In genomic region chr16:4974521-4974920, GRCm38 (mm10) we compare ENCODE assay signal across 34 mouse cellular contexts. TPM values are rescaled to one million over a fixed set of nuclear protein-coding genes. Genes with fewer than 3 reads are reported as not detected.
A peak's percentile ranks its signal among the peaks of the same experiment; 100 is the strongest.
DNase-seq lines count a peak whose midpoint lies in the region; ATAC-seq and TF ChIP-seq lines count a peak whose summit lies in the region.
"Had no signal": no experiment of that assay in that cellular context is flagged by ENCODE, and none has a peak within 500 bp of the region (broad histone marks: within the 10 kb centered on the region; RNA-seq: fewer than 3 reads in every experiment).

No protein-coding gene starts in this region.

- no peaks in the 10 kb centered on the region for H3K27me3 ChIP-seq in heart, embryonic 11.5 days (ENCODE audit: control insufficient read depth, insufficient read depth, low read length)
- H3K27me3 ChIP-seq: CH12.LX; embryonic facial prominence, embryonic 13.5 days; forebrain, embryonic 12.5 days; kidney, embryonic 15.5 days; midbrain, embryonic 12.5 days; Patski had no signal

- WGBS in heart, embryonic 11.5 days (ENCODE audit: insufficient replicate concordance): 79% methylated on average over 5 of the region's 5 CpGs

- H3K27ac ChIP-seq in heart, embryonic 11.5 days (ENCODE audit: low read depth, low read length): no peak overlapping the region
- H3K27ac ChIP-seq: embryonic facial prominence, embryonic 13.5 days; forebrain, embryonic 12.5 days; gastrocnemius, adult 2 months; hindbrain, postnatal 0 days; kidney, embryonic 15.5 days; left cerebral cortex, adult 2 months; liver, embryonic 13.5 days; midbrain, embryonic 12.5 days had no signal

- no peak for ATAC-seq in heart, embryonic 11.5 days (replicated peaks; ENCODE audit: insufficient number of reproducible peaks, low FRiP score, low TSS enrichment)
- ATAC-seq: hindbrain, postnatal 0 days; intestine, postnatal 0 days; Patski had no signal

- TF ChIP-seq CTCF in brain, embryonic 14.5 days (IDR thresholded peaks at IDR 0.05; ENCODE audit: borderline replicate concordance, extremely low read depth, insufficient read depth, insufficient read length): no peak

- H3K9me3 ChIP-seq in heart, embryonic 11.5 days (replicated peaks; ENCODE audit: control insufficient read depth, low read length): no peaks in the 10 kb centered on the region
- H3K9me3 ChIP-seq: embryonic facial prominence, embryonic 13.5 days; forebrain, embryonic 12.5 days; G1E; kidney, embryonic 15.5 days; liver, embryonic 13.5 days; midbrain, embryonic 12.5 days had no signal

- H3K4me2 ChIP-seq in heart, embryonic 11.5 days: no peak overlapping the region
- H3K4me2 ChIP-seq: embryonic facial prominence, embryonic 13.5 days; forebrain, embryonic 12.5 days; kidney, embryonic 15.5 days; liver, embryonic 13.5 days; midbrain, embryonic 12.5 days had no signal

- DNase-seq in layer of hippocampus, adult 9-11 months: peak; percentile 65
- DNase-seq in layer of hippocampus, adult 8-10 months (ENCODE audit: low spot score in 2 of 2): no peak
- peak; percentile 11 for DNase-seq in brain, embryonic 14.5 days (ENCODE audit: low read depth)
- peak; percentile 42 for DNase-seq in cerebellum, adult 8-10 months
- DNase-seq in thymus, postnatal 10 days (ENCODE audit: low spot score in 2 of 2): peak; percentile 25 to 31
- no peak for DNase-seq in embryo, embryonic 11 days
- DNase-seq: adrenal gland, adult 2 months; B cell, adult 2 months; gastrocnemius, adult 2 months; heart, postnatal 4 days; kidney, postnatal 4 days; liver, embryonic 13.5 days; lung, adult 2 months; lung, postnatal 14 days; right cerebral cortex, postnatal 14 days had no signal

- no peak overlapping the region for H3K4me3 ChIP-seq in heart, embryonic 11.5 days (ENCODE audit: low read depth, low read length)
- H3K4me3 ChIP-seq: embryonic facial prominence, embryonic 13.5 days; erythroblast, embryonic 14.5 days; forebrain, embryonic 12.5 days; gastrocnemius, adult 2 months; kidney, embryonic 15.5 days; left cerebral cortex, adult 2 months; liver, embryonic 13.5 days; midbrain, embryonic 12.5 days had no signal

- TF ChIP-seq POLR2A in brain, embryonic 14.5 days (IDR thresholded peaks at IDR 0.05; ENCODE audit: borderline replicate concordance, extremely low read depth, insufficient read depth, insufficient read length, poor library complexity, severe bottlenecking): no peak

- no peak overlapping the region for H3K9ac ChIP-seq in heart, embryonic 11.5 days (ENCODE audit: low read depth, low read length)
- H3K9ac ChIP-seq: embryonic facial prominence, embryonic 13.5 days; forebrain, embryonic 12.5 days; kidney, embryonic 15.5 days; liver, embryonic 13.5 days had no signal

- peaks cover 10% of the 10 kb centered on the region for H3K4me1 ChIP-seq in heart, embryonic 11.5 days (ENCODE audit: control insufficient read depth, insufficient read depth, low read length)
- H3K4me1 ChIP-seq: embryonic facial prominence, embryonic 13.5 days; forebrain, embryonic 12.5 days; kidney, embryonic 15.5 days; midbrain, embryonic 12.5 days had no signal

- no peaks in the 10 kb centered on the region for H3K36me3 ChIP-seq in heart, embryonic 11.5 days (ENCODE audit: control insufficient read depth, insufficient read depth, low read length)
- H3K36me3 ChIP-seq: embryonic facial prominence, embryonic 13.5 days; G1E; kidney, embryonic 15.5 days; liver, embryonic 13.5 days; midbrain, embryonic 12.5 days had no signal

RNA-seq across cellular contexts. Expression of gene Anks3, which starts 10.5 kb away (rescaled TPM):
- 10 to 100 TPM; 67.3 to 90.8 (median 81.5) TPM for total RNA-seq in layer of hippocampus, adult 8-10 months (2022)
- polyA plus RNA-seq in brain, embryonic 14.5 days (2012; rRNA removed): 99.8 and 131 TPM in 2 replicates
- 28.7 and 31.8 TPM in 2 replicates for polyA plus RNA-seq in heart, embryonic 11.5 days (2014; fragmentation: Nextera tagmentation; extraction: Ambion mirVana)

RNA-seq across cellular contexts. Expression of gene Sept12, which starts 23.1 kb away (rescaled TPM):
- not detected for total RNA-seq in layer of hippocampus, adult 8-10 months (2022)
- polyA plus RNA-seq in brain, embryonic 14.5 days (2012; rRNA removed): not detected in 2 replicates
- not detected in 2 replicates for polyA plus RNA-seq in heart, embryonic 11.5 days (2014; fragmentation: Nextera tagmentation; extraction: Ambion mirVana)
- total RNA-seq: adrenal gland, adult 2 months; gastrocnemius, adult 2 months; gastrocnemius, postnatal 4 days; heart, postnatal 4 days; hindbrain, postnatal 0 days; layer of hippocampus, postnatal 10 days; left cerebral cortex, adult 2 months; left cerebral cortex, postnatal 36 days; megakaryocyte progenitor cell, adult 5-6 weeks had no signal
- polyA plus RNA-seq: adrenal gland, adult 2 months; embryonic facial prominence, embryonic 13.5 days; erythroblast, embryonic 14.5 days; forebrain, embryonic 12.5 days; heart, embryonic 16.5 days; hindbrain, postnatal 0 days; intestine, postnatal 0 days; kidney, embryonic 15.5 days; liver, embryonic 13.5 days; lung, adult 2 months; midbrain, embryonic 12.5 days; neural tube, embryonic 11.5 days; stomach, embryonic 14.5 days had no signal

RNA-seq across cellular contexts. Expression of gene Smim22, which starts 32.6 kb away (rescaled TPM):
- total RNA-seq in layer of hippocampus, adult 8-10 months (2022): not detected
- polyA plus RNA-seq in brain, embryonic 14.5 days (2012; rRNA removed): 1.6 and 3.4 TPM in 2 replicates
- 1.6 and 3.2 TPM in 2 replicates for polyA plus RNA-seq in heart, embryonic 11.5 days (2014; fragmentation: Nextera tagmentation; extraction: Ambion mirVana)
- total RNA-seq: adrenal gland, adult 2 months; CH12.LX; G1E; gastrocnemius, adult 2 months; gastrocnemius, postnatal 4 days; heart, postnatal 4 days; hindbrain, postnatal 0 days; layer of hippocampus, postnatal 10 days; left cerebral cortex, adult 2 months; left cerebral cortex, postnatal 36 days; megakaryocyte progenitor cell, adult 5-6 weeks had no signal
- polyA plus RNA-seq: erythroblast, embryonic 14.5 days; G1E; midbrain, embryonic 12.5 days; neural tube, embryonic 11.5 days; Patski had no signal

RNA-seq across cellular contexts. Expression of gene Nudt16l1, which starts 36.0 kb away (rescaled TPM):
- 10 to 100 TPM; 75.3 to 81.3 (median 78.2) TPM for total RNA-seq in layer of hippocampus, adult 8-10 months (2022)
- 102 and 141 TPM in 2 replicates for polyA plus RNA-seq in brain, embryonic 14.5 days (2012; rRNA removed)
- polyA plus RNA-seq in heart, embryonic 11.5 days (2014; fragmentation: Nextera tagmentation; extraction: Ambion mirVana): 102 and 106 TPM in 2 replicates

RNA-seq across cellular contexts. Expression of gene Rogdi, which starts 38.8 kb away (rescaled TPM):
- 100 to 1,000 TPM; 282 to 333 (median 307) TPM for total RNA-seq in layer of hippocampus, adult 8-10 months (2022)
- polyA plus RNA-seq in brain, embryonic 14.5 days (2012; rRNA removed): 149 and 158 TPM in 2 replicates
- 50.1 and 54.4 TPM in 2 replicates for polyA plus RNA-seq in heart, embryonic 11.5 days (2014; fragmentation: Nextera tagmentation; extraction: Ambion mirVana)

Comparison
In these comparisons a context has a peak if more than half of its experiments do, and no peak if none do; other contexts are left out.
1. DNase-seq: peak in layer of hippocampus, adult 9-11 months (single experiment), brain, embryonic 14.5 days (single experiment), cerebellum, adult 8-10 months (single experiment) and thymus, postnatal 10 days (2 of 2); none in layer of hippocampus, adult 8-10 months (0 of 2) and embryo, embryonic 11 days (single experiment).